Mouse (Mus musculus): ENCODE measurements at regions not wholly inside any gene's neighbourhood (a gene's known extent, or its start where the extent isn't known, plus 50 kb on each side); places are given as distances from the start of the nearest gene placed in this dataset.

GRCm38 (mm10) chr7:64101679-64102078 is 52.0 kb upstream of the Trpm1 start:
- TF ChIP-seq POLR2A (IDR thresholded peaks at IDR 0.05; ENCODE audit: extremely low read depth, insufficient read depth, low read length) (no peak), CTCF (IDR thresholded peaks at IDR 0.05; ENCODE audit: low read depth, low read length) (no peak)

All from liver, adult 2 months (tissue).